Comparison of ENCODE assay signal across 8 mouse cellular contexts in the genomic region with DNA sequence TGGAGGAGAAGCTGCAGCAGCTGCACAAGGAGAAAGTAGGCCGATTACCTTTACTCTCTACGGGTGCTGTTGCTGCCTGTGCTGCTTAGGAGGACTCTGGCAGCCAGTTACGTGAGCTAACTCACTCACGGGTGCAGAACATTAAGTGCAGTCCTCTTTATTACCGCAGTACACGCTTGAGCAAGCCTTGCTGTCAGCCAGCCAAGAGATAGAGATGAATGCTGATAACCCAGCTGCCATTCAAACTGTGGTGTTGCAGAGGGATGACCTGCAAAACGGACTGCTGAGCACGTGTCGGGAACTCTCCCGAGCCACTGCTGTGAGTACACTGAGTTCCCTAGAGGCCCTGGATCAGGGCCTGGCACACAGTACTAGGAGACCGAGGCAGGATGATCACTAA. TPM values are rescaled to one million over a fixed set of nuclear protein-coding genes. Genes with fewer than 3 reads are reported as not detected.
A peak's percentile ranks its signal among the peaks of the same experiment; 100 is the strongest.
DNase-seq lines count a peak whose midpoint lies in the region; ATAC-seq and TF ChIP-seq lines count a peak whose summit lies in the region.

No protein-coding gene starts in this region.

- H3K36me3 ChIP-seq in neural tube, embryonic 12.5 days: peaks cover 48% of the 10 kb centered on the region
- peaks cover 29% of the 10 kb centered on the region for H3K36me3 ChIP-seq in small intestine, adult 2 months (ENCODE audit: control insufficient read depth, insufficient read depth, low read length)

- 0 out of 2 replicates have a peak, but pooled peaks cover 10% of the 10 kb centered on the region for H3K4me1 ChIP-seq in neural tube, embryonic 12.5 days
- no peaks in the 10 kb centered on the region for H3K4me1 ChIP-seq in small intestine, adult 2 months (ENCODE audit: control insufficient read depth, insufficient read depth, insufficient read length, low read length)

- no peak overlapping the region for H3K9ac ChIP-seq in neural tube, embryonic 12.5 days

- no peak for DNase-seq in neural tube, embryonic 10.5 days (ENCODE audit: extremely low spot score, low spot score)
- DNase-seq in cerebellum, postnatal 25 days: peak; percentile 37 to 50
- DNase-seq in kidney, postnatal 10 days: peak; percentile 49
- no peak for DNase-seq in layer of hippocampus, adult 9-10 months (ENCODE audit: low spot score)
- no peak for DNase-seq in B cell, adult 2 months

- TF ChIP-seq POLR2A in small intestine, adult 2 months (IDR thresholded peaks at IDR 0.05; ENCODE audit: low read depth, low read length): no peak

- WGBS in neural tube, embryonic 12.5 days: 82% methylated on average over 11 of the region's 11 CpGs
- WGBS in small intestine, adult 2 months: 27% methylated on average over 11 of the region's 11 CpGs

- 0 out of 2 replicates have a peak, but pooled peaks have one; percentile 32 for ATAC-seq in neural tube, embryonic 12.5 days (ENCODE audit: low FRiP score, low read depth)
- ATAC-seq in erythroid progenitor cell, adult 5-6 weeks (replicated peaks; ENCODE audit: low FRiP score, poor library complexity, severe bottlenecking): no peak

- H3K27me3 ChIP-seq in neural tube, embryonic 12.5 days (replicated peaks): no peaks in the 10 kb centered on the region
- H3K27me3 ChIP-seq in small intestine, adult 2 months (ENCODE audit: control insufficient read depth, insufficient read depth, low read length): no peaks in the 10 kb centered on the region

- TF ChIP-seq CTCF in small intestine, adult 2 months (IDR thresholded peaks at IDR 0.05; ENCODE audit: extremely low read depth, insufficient read length, insufficient replicate concordance, low read depth, low read length): no peak

- H3K9me3 ChIP-seq in neural tube, embryonic 12.5 days: no peaks in the 10 kb centered on the region

- no peak overlapping the region for H3K4me3 ChIP-seq in neural tube, embryonic 12.5 days
- no peak overlapping the region for H3K4me3 ChIP-seq in small intestine, adult 2 months (ENCODE audit: low read depth, low read length)

- no peak overlapping the region for H3K4me2 ChIP-seq in neural tube, embryonic 12.5 days (replicated peaks)

- H3K27ac ChIP-seq in neural tube, embryonic 12.5 days: no peak overlapping the region
- H3K27ac ChIP-seq in small intestine, adult 2 months (ENCODE audit: insufficient read depth, low read depth, low read length): peak overlapping the region; percentile 50; the same call in 1 of the 2 replicates

RNA-seq across cellular contexts. Expression of a gene that starts 52.3 kb away (rescaled TPM):
- polyA plus RNA-seq in neural tube, embryonic 12.5 days (2016; fragmentation: Nextera tagmentation; extraction: Ambion mirVana): 12.8 and 12.9 TPM in 2 replicates
- polyA plus RNA-seq in small intestine, adult 2 months (2012; rRNA removed): 15.0 and 28.4 TPM in 2 replicates
- total RNA-seq in erythroid progenitor cell, adult 5-6 weeks (2015; ENCODE audit: low replicate concordance): 14.3 and 18.7 TPM in 2 replicates
- total RNA-seq in erythroid progenitor cell, adult 5-6 weeks (2017; ENCODE audit: low replicate concordance): 22.5 and 24.9 TPM in 2 replicates

Comparison
In these comparisons a context has a peak if more than half of its experiments do, and no peak if none do; other contexts are left out.
1. DNase-seq: peak in cerebellum, postnatal 25 days (2 of 2) and kidney, postnatal 10 days (single experiment); none in neural tube, embryonic 10.5 days (single experiment), layer of hippocampus, adult 9-10 months (single experiment) and B cell, adult 2 months (0 of 2).